Mouse (Mus musculus): Measurements from ENCODE around the gene Wfdc8. TPM values are rescaled to one million over a fixed set of nuclear protein-coding genes. Genes with fewer than 3 reads are reported as not detected.

Gene Wfdc8
- total and polyA plus RNA-seq, 3 experiments: not detected

GRCm38 (mm10) chr2:164562391-164563188 is 50.8 kb downstream of the Wfdc8 start, which contains the start of gene Wfdc2:
Gene Wfdc2, plus strand, starts transcription at chr2:164562413.
- Histone ChIP-seq H3K4me2 (ENCODE audit: insufficient read depth, low read depth, poor library complexity, severe bottlenecking) (no peak within 1 kb of the TSS), H3K4me1 (ENCODE audit: control insufficient read depth in 1 of 2, insufficient read depth in 2 of 2) (no peaks in the 10 kb centered on the region), H3K9me3 (replicated peaks; ENCODE audit: low read length) (peaks cover 14% of the 10 kb centered on the region), H3K79me2 (replicated peaks; ENCODE audit: control insufficient read depth, extremely low read depth, insufficient read depth, poor library complexity, severe bottlenecking) (no peaks in the 10 kb centered on the region), H3K9ac (ENCODE audit: insufficient read depth, low read depth) (no peak within 1 kb of the TSS), H3K36me3 (replicated peaks in 1 of 2; ENCODE audit: control insufficient read depth in 1 of 2, insufficient read depth in 1 of 2, low read length in 1 of 2) (no peaks in the 10 kb centered on the region), H3K27ac (ENCODE audit: insufficient read depth, low read depth) (no peak within 1 kb of the TSS), H3K27me3 (replicated peaks) (peaks cover 95% of the 10 kb centered on the region), H3K4me3 (replicated peaks in 1 of 3; ENCODE audit: low read depth in 2 of 3, low read length in 2 of 3, poor library complexity in 1 of 3) (no peak within 1 kb of the TSS)
- TF ChIP-seq CHD1 (IDR thresholded peaks at IDR 0.05; ENCODE audit: low read depth, low read length) (no peak), MEF2A (IDR thresholded peaks at IDR 0.05; ENCODE audit: borderline replicate concordance, low read depth, low read length) (no peak), ZC3H11A (IDR thresholded peaks at IDR 0.05; ENCODE audit: low read depth, low read length) (no peak), GABPA (IDR thresholded peaks at IDR 0.05; ENCODE audit: insufficient replicate concordance, low read depth, low read length) (no peak), MXI1 (IDR thresholded peaks at IDR 0.05; ENCODE audit: low read depth, low read length) (no peak), SIN3A (IDR thresholded peaks at IDR 0.05; ENCODE audit: low read length) (no peak), MAX (IDR thresholded peaks at IDR 0.05; ENCODE audit: low read length) (no peak), KAT2A (IDR thresholded peaks at IDR 0.05; ENCODE audit: insufficient replicate concordance, low read length) (no peak), CTCF (conservative IDR thresholded peaks at IDR 0.05 in 1 of 2, IDR thresholded peaks at IDR 0.05 in 1 of 2; ENCODE audit: low read depth in 2 of 2, low read length in 2 of 2) (no peak), IRF4 (IDR thresholded peaks at IDR 0.05; ENCODE audit: low read depth, low read length) (no peak), RCOR1 (conservative IDR thresholded peaks at IDR 0.05; ENCODE audit: low read depth, low read length) (no peak)
- no peak for DNase-seq (ENCODE audit: extremely low read depth)
- dilution Hi-C loops (cut with MboI; ENCODE audit: extremely low pct_ligation_motif_present, extremely low pct_unique_long_range_greater_than_20kb, low sequenced_read_pairs) (no loop called here), in situ Hi-C loops (cut with MboI; ENCODE audit: low pct_ligation_motif_present, low pct_unique_long_range_greater_than_20kb, low sequenced_read_pairs) (no loop called here)

GRCm38 (mm10) chr2:164560106-164560505 is 53.3 kb downstream of the Wfdc8 start:
- Histone ChIP-seq H3K9me3 (replicated peaks; ENCODE audit: low read length) (no peaks in the 10 kb centered on the region), H3K79me2 (replicated peaks; ENCODE audit: control insufficient read depth, extremely low read depth, insufficient read depth, poor library complexity, severe bottlenecking) (no peaks in the 10 kb centered on the region), H3K4me1 (ENCODE audit: control insufficient read depth in 1 of 2, insufficient read depth in 2 of 2) (no peaks in the 10 kb centered on the region), H3K4me2 (ENCODE audit: insufficient read depth, low read depth, poor library complexity, severe bottlenecking) (no peak overlapping the region), H3K36me3 (replicated peaks in 1 of 2; ENCODE audit: control insufficient read depth in 1 of 2, insufficient read depth in 1 of 2, low read length in 1 of 2) (no peaks in the 10 kb centered on the region), H3K4me3 (replicated peaks in 1 of 3; ENCODE audit: low read depth in 2 of 3, low read length in 2 of 3, poor library complexity in 1 of 3) (no peak overlapping the region), H3K27me3 (replicated peaks) (peaks cover 94% of the 10 kb centered on the region), H3K27ac (ENCODE audit: insufficient read depth, low read depth) (no peak overlapping the region), H3K9ac (ENCODE audit: insufficient read depth, low read depth) (no peak overlapping the region)
- no peak for DNase-seq (ENCODE audit: extremely low read depth)
- TF ChIP-seq ELF1 (IDR thresholded peaks at IDR 0.05; ENCODE audit: low read depth, low read length) (no peak), MYC (IDR thresholded peaks at IDR 0.05; ENCODE audit: low read depth, low read length) (no peak), ZC3H11A (IDR thresholded peaks at IDR 0.05; ENCODE audit: low read depth, low read length) (no peak), CHD1 (IDR thresholded peaks at IDR 0.05; ENCODE audit: low read depth, low read length) (no peak)
- in situ Hi-C loops (cut with MboI; ENCODE audit: low pct_ligation_motif_present, low pct_unique_long_range_greater_than_20kb, low sequenced_read_pairs) (no loop called here), dilution Hi-C loops (cut with MboI; ENCODE audit: extremely low pct_ligation_motif_present, extremely low pct_unique_long_range_greater_than_20kb, low sequenced_read_pairs) (no loop called here)

All from CH12.LX (cell line).